Mouse (Mus musculus) bone marrow macrophage, adult 2 months (primary cell): ENCODE data around the gene Ntn3. TPM values are rescaled to one million over a fixed set of nuclear protein-coding genes. Genes with fewer than 3 reads are reported as not detected.
A peak's percentile ranks its signal among the peaks of the same experiment; 100 is the strongest.

Experiments used
- H3K27ac ChIP-seq: 2 replicates; pipeline ENCODE4 v1.5.1; 2012; ENCODE audit warnings: low read depth, low read length; ENCODE audit not compliant: insufficient read depth
- H3K4me1 ChIP-seq: 2 replicates; pipeline ENCODE4 v1.6.1; 2012; ENCODE audit warnings: low read length; ENCODE audit not compliant: control insufficient read depth, insufficient read depth
- H3K4me3 ChIP-seq: 2 replicates; pipeline ENCODE4 v1.5.1; 2012; ENCODE audit warnings: mild to moderate bottlenecking, low read length, moderate library complexity; ENCODE audit not compliant: insufficient read depth
- CTCF ChIP-seq: IDR thresholded peaks from 2 replicates; pipeline ENCODE4 v1.5.1; 2012; ENCODE audit warnings: low read depth, mild to moderate bottlenecking, low read length, moderate library complexity
- POLR2A ChIP-seq: IDR thresholded peaks from 2 replicates; pipeline ENCODE4 v1.6.1; 2012; ENCODE audit warnings: mild to moderate bottlenecking, low read depth, low read length, borderline replicate concordance
- polyA plus RNA-seq: library from polyadenylated mRNA; stranded (reverse); fragments of >200 nt; gene quantifications from 2 replicates; pipeline ENCODE4 v1.2.4, GENCODE M21; 2012; ENCODE audit not compliant: missing spikeins, insufficient read depth, insufficient read length

Gene Ntn3
- polyA plus RNA-seq, 1 experiment, result 0.47 TPM

DNA sequence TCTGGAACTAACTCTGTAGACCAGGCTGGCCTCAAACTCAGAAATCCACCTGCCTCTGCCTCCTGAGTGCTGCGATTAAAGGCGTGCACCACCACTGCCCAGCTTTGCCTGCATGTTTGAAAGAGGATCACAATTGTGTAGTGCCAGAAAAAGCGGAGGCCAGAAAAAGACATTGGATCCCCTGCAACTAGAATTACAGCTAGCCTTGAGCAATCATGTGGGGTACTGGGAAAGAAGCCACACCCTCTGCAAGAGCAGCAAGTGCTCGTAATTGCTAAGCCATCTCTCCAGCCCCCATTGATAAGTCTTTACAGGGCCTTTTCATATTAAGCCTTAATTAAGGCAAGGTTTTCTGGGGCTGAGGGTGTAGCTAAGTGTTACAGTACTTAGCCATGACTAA, 17.9 kb downstream of the Ntn3 start:
- peaks cover 38% of the 10 kb centered on the region for H3K4me1 ChIP-seq
- no peak overlapping the region for H3K4me3 ChIP-seq
- TF ChIP-seq POLR2A (no peak), CTCF (no peak)
- no peak overlapping the region for H3K27ac ChIP-seq

DNA sequence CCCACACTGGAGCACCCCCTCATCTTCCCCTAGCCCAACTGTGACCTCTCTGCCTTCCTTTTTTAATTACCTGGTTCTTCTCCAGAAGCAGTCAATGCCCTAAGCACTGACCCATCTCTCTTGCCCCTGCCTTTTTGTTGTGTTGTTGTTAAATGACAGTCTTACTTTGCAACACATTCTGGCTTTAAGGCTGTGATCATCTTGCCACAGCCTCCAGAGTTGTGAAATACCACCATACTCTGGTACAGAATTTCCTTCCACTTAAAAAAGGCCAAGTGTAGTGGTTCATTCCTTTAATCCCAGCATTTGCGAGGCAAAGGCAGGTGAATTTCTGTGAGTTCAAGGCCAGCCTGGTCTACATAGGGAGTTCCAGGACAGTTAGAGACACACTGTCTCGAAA, 18.4 kb downstream of the Ntn3 start:
- H3K4me1 ChIP-seq, result peaks cover 38% of the 10 kb centered on the region
- no peak overlapping the region for H3K27ac ChIP-seq
- H3K4me3 ChIP-seq, result no peak overlapping the region
- TF ChIP-seq POLR2A (no peak), CTCF (no peak)

DNA sequence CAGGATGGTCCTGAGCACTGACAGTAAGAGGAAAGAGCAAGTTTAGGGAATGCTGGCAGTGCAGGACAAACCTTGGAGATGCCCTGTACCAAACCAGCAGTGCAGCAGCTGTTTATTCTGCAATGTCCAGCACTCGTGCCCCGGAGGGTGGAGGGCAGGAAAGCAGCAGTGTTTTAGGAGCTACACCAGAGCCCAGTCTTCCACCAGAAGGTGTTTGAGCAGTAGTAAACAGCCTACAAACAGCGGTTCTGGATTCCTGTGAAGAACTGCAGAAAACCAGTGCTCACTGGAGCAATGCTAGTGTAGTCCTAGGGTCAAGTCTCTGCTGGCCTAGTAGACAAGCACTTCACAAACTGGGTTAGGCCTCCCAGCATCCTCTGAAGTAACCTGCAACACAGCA, 35.1 kb downstream of the Ntn3 start:
- H3K4me3 ChIP-seq, result no peak overlapping the region
- H3K27ac ChIP-seq, result no peak overlapping the region
- TF ChIP-seq POLR2A (no peak), CTCF (no peak)
- peaks cover 16% of the 10 kb centered on the region for H3K4me1 ChIP-seq

DNA sequence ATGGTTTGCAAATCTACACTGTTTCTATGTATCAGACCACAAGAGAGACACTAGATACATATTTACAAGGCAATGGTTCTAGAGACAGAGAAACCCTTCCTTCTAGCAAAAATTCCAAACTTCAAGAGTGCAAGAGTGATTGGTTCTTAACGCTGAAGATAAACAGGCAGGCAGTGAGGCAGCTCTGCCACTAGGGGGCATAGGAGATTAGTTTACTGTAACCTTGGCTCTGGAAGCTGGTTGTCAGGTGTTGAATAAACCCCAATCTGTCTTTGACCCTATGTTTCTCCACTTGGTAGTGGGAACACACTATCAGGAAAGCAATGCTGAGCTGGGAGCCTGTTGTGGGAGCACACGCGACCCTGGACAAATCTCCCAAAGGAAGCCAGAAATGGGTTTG, 35.9 kb downstream of the Ntn3 start:
- Histone ChIP-seq H3K4me3 (no peak overlapping the region), H3K27ac (peak overlapping the region; percentile 98; the same call in 1 of the 2 replicates), H3K4me1 (peaks cover 16% of the 10 kb centered on the region)
- TF ChIP-seq CTCF, result peak; percentile 36; the same call in 1 of the 2 replicates
- TF ChIP-seq POLR2A, result no peak

DNA sequence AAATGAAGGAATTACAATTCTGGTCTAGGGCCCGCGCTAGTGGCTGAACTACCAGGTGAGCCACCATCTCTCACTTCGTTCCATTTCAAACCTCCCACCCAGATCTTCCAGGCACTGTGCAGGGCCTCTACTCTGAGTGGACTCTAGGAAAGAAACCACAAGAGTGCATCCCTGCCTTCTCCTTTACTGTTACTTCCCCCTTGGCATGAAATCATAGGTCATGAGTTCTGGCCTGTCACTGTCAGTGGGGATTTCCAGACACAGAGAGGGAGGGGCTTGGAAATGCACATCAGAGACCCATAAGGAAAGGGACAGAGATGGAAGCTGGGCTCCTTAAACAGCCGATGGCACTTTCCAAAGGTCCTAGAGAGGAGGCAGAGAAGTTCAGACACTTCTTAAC, 37.6 kb downstream of the Ntn3 start:
- TF ChIP-seq POLR2A (peak; percentile 49; the same call in 1 of the 2 replicates), CTCF (no peak)
- H3K27ac ChIP-seq, result peak overlapping the region; percentile 98
- H3K4me3 ChIP-seq, result peak overlapping the region; percentile 92
- peaks cover 16% of the 10 kb centered on the region for H3K4me1 ChIP-seq

DNA sequence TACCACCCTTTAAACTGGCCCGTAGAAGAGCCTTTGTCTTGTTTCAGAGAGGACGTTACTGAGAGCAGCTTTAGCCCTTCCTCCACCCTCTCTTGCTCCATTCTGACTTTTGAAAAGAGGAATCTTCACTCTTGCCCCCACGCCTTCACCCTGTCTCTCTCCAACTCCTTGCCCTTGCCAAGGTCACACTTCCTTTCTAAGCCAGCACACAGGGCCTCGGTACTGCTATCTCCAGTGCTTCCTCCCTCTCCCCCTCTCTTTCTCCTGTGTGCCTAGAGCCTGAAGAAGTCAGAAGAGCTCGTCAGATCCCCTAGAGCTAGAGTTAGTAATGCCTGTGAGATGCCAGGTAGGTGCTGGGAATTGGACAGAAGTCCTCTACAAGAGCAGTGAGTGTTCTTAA, 38.6 kb downstream of the Ntn3 start:
- H3K4me1 ChIP-seq, result peaks cover 21% of the 10 kb centered on the region
- H3K4me3 ChIP-seq, result peak overlapping the region; percentile 92
- peak overlapping the region; percentile 98 for H3K27ac ChIP-seq
- TF ChIP-seq CTCF (no peak), POLR2A (no peak)

DNA sequence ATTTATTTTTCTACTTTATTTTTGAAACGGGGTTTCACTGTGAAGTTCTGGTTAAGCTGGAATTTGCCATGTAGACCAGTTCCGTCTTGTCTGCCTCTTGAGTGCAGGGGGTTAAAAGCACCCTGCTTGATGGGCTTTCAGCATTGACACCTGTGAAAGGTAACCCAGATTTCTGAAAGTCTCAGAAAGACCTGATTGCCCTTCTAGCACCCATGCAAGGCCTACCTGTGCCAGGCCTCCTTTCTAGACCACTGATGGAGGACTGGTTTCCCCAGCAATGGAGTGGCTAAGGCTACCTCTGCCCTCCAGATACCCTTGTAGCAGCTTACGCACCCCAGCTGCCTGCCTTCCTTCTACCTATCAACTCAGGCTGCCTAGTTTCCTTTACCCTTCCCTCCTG, 39.2 kb downstream of the Ntn3 start:
- peak overlapping the region; percentile 92 for H3K4me3 ChIP-seq
- H3K4me1 ChIP-seq, result peaks cover 27% of the 10 kb centered on the region
- H3K27ac ChIP-seq, result peak overlapping the region; percentile 98
- no peak for TF ChIP-seq POLR2A
- no peak for TF ChIP-seq CTCF

DNA sequence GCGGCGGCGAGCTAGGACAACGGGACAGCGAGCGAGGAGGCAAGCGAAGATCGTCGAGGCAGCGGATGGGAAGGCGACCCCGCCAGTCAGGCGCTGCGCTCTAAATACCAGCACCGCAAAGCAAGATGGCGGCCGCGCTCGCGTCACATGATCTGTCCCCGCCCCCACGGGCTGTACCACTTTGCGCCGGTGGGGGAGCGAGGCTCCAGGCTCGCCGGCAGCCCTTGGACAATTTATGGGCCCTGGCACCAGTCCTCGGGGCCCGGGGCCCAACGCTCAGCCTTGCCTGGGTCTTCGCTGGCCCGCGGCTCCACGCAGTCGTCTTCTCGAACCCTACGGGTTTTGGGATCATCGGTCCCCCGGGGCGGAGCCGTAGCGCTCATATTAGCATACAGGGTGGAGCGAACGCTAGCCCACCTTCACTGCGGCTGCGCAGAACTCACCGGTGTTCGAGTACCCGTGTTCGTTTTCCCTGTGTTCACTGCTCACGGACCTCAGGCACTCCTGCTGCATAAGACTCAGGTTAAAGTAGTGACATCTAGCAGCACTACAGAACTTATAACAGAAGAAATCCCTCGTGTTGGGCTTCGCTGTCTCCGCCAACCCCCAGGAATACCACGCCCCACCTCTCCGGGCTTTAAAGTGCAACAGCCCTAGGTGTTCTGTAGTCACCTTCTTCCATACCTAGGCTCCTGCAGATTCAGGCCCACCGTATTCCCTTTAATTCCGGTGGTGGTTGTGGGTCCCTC, 39.8 kb downstream of the Ntn3 start, which contains the start of gene Atp6v0c:
Atp6v0c (minus strand) TSS at position 386 of the 749 bp plus-strand sequence.
- TF ChIP-seq POLR2A (no peak), CTCF (no peak)
- Histone ChIP-seq H3K27ac (peak within 1 kb of the TSS; percentile 98), H3K4me1 (peaks cover 30% of the 10 kb centered on the region), H3K4me3 (peak within 1 kb of the TSS; percentile 92)

DNA sequence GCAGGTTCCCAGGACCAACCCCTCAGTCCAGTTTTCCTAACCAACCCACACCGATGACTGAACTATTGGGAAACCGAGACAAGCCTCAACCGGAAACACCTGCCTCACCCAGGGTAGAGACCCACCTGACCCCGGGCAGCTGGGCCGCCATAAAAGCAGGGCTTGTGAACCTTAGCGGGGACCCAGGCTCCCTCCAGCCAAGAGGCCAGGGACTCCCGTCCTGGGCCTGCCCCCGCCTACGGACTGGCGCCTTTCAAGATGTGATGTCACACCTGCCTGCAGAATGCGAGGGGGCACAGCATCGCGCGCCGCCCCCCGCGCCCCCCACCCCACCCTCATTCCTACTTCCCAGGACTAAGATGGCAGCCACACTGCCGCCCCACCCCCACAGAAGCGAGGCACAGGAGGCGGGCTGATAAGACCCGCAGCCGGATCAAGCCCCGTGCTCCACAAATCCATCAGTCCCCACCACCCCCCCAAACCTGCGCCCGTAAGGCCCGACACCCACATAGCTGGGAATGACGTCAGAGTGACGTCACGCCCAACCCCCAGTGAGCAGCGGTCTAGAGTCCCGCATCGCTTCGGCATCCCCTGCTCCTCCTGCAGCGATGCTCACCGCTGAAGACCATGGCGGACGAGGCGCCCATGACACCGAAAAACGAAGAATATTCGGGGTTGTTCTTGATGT, 40.6 kb downstream of the Ntn3 start:
- Histone ChIP-seq H3K4me1 (peaks cover 31% of the 10 kb centered on the region), H3K4me3 (peak overlapping the region; percentile 92), H3K27ac (peak overlapping the region; percentile 98)
- TF ChIP-seq POLR2A, result no peak
- TF ChIP-seq CTCF, result no peak
